ENCODE assay signal across 28 mouse cellular contexts in genomic region chr19:16841001-16841400, GRCm38 (mm10). TPM values are rescaled to one million over a fixed set of nuclear protein-coding genes. Genes with fewer than 3 reads are reported as not detected.
"Had no signal": no experiment of that assay in that cellular context is flagged by ENCODE, and none has a peak within 500 bp of the region (broad histone marks: within the 10 kb centered on the region; RNA-seq: fewer than 3 reads in every experiment).

No protein-coding gene starts in this region.

- DNase-seq: kidney, adult 2 months; kidney, postnatal 25 days; layer of hippocampus, adult 9-11 months; liver; lung, adult 18-20 months; lung, postnatal 10 days; lung, postnatal 36 days; right cerebral cortex, postnatal 25 days; spleen, adult 18-20 months; thymus, postnatal 25 days had no signal

- H3K9me3 ChIP-seq: limb, embryonic 10.5 days; limb, embryonic 13.5 days; liver, embryonic 12.5 days; liver, embryonic 15.5 days; lung, embryonic 15.5 days; megakaryocyte, embryonic 14.5 days; midbrain, embryonic 10.5 days; stomach, embryonic 15.5 days had no signal

- ATAC-seq: liver, embryonic 12.5 days; midbrain, embryonic 16.5 days had no signal

- H3K4me1 ChIP-seq: limb, embryonic 10.5 days; limb, embryonic 13.5 days; liver, embryonic 12.5 days; liver, embryonic 15.5 days; lung, embryonic 15.5 days; megakaryocyte, embryonic 14.5 days; stomach, embryonic 15.5 days had no signal

- H3K27me3 ChIP-seq: limb, embryonic 13.5 days; liver, embryonic 12.5 days; liver, embryonic 15.5 days; lung, embryonic 15.5 days; stomach, embryonic 15.5 days had no signal

- H3K4me3 ChIP-seq: layer of hippocampus, adult 2 months; limb, embryonic 10.5 days; limb, embryonic 13.5 days; liver, embryonic 12.5 days; liver, embryonic 15.5 days; lung, embryonic 15.5 days; megakaryocyte, embryonic 14.5 days; midbrain, embryonic 10.5 days; stomach, embryonic 15.5 days had no signal

- H3K4me2 ChIP-seq: limb, embryonic 13.5 days; liver, embryonic 12.5 days; liver, embryonic 15.5 days; lung, embryonic 15.5 days; stomach, embryonic 15.5 days had no signal

- H3K27ac ChIP-seq: kidney, postnatal 0 days; layer of hippocampus, adult 2 months; limb, embryonic 10.5 days; limb, embryonic 13.5 days; liver, embryonic 12.5 days; liver, embryonic 15.5 days; lung, embryonic 15.5 days; midbrain, embryonic 10.5 days; stomach, embryonic 15.5 days had no signal

- H3K9ac ChIP-seq: limb, embryonic 13.5 days; liver, embryonic 12.5 days; liver, embryonic 15.5 days; lung, embryonic 15.5 days; stomach, embryonic 15.5 days had no signal

- H3K36me3 ChIP-seq: limb, embryonic 10.5 days; limb, embryonic 13.5 days; liver, embryonic 12.5 days; liver, embryonic 15.5 days; lung, embryonic 15.5 days; midbrain, embryonic 10.5 days; stomach, embryonic 15.5 days had no signal

RNA-seq across cellular contexts. Expression of gene Foxb2, which starts 32.6 kb away (rescaled TPM):
- total RNA-seq: layer of hippocampus, adult 2 months; layer of hippocampus, postnatal 25 days; left cerebral cortex, adult 18-20 months; left cerebral cortex, postnatal 25 days had no signal
- polyA plus RNA-seq: kidney, adult 2 months; kidney, embryonic 14.5 days; kidney, postnatal 0 days; large intestine, adult 2 months; liver, embryonic 12.5 days; liver, embryonic 15.5 days; lung, embryonic 15.5 days; neural tube, embryonic 11.5 days; neural tube, embryonic 14.5 days; stomach, embryonic 15.5 days had no signal
